Mouse (Mus musculus) embryonic fibroblast, embryonic 13.5 days (primary cell): ENCODE results near the gene Olfr1370.

Experiments used
- CTCF ChIP-seq: IDR thresholded peaks from 2 replicates; pipeline ENCODE4 v1.5.1; 2011; ENCODE audit warnings: mild to moderate bottlenecking, control low read depth, low read length, moderate library complexity, borderline replicate concordance; ENCODE audit not compliant: insufficient read depth
- POLR2A ChIP-seq: IDR thresholded peaks from 2 replicates; pipeline ENCODE4 v1.6.1; 2011; ENCODE audit warnings: low read depth, mild to moderate bottlenecking, control low read depth, low read length, moderate library complexity

GRCm38 (mm10) chr13:21035011-21035410 is 39.7 kb downstream of the Olfr1370 start:
- no peak for TF ChIP-seq CTCF
- TF ChIP-seq POLR2A, result no peak
